Mouse (Mus musculus): Measurements from ENCODE around the gene Tcf7l1.
"Not testable (repeated sequence)": the region's sequence is repeated elsewhere in the genome, so short reads cannot be mapped to it uniquely, and the experiment has no call there.

The Tcf7l1 gene

DNA sequence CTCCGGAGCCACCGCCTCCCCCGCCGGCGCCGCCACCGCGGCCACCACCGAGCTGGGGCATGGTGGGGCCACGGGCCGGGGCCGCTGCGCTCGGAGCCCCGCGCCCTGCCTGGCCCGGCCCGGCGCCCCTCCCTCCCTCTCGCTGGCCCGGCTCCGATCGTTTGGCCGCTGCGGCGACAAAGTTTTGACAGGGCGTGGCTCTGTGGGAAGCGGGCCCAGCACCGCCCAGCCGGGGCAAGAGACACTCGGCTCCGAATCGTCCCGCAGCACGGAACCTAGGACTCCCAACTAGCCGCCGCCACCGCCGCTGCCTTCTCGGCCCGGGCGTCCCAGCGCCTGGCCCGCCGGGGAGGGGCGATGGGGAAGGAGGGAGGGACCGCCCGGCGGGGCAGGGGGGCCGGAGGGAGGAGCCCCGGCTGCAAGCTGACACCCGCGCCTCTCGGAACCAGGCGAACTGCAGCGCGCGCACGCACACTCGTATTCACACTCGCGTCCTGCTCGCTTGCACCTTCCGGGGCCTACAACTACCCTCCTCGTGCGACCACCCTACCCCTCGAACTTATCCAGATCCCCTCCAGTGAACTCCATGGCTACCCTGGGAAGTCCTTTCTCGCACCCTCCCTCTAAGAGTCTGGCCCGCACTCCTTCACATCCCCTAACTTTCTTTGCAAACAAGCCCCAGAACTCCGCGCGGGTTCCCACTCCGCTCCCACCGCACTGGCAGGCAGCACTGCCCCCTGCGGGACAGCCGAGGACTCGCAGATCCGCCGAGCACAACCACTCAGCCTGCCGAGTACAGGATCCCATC lies at the start of gene Tcf7l1:
TSS of gene Tcf7l1 (minus strand) at position 363 of the 808 bp plus-strand sequence.
- peak; percentile 88 to 90 for DNase-seq (ENCODE audit: low spot score in 2 of 2)

DNA sequence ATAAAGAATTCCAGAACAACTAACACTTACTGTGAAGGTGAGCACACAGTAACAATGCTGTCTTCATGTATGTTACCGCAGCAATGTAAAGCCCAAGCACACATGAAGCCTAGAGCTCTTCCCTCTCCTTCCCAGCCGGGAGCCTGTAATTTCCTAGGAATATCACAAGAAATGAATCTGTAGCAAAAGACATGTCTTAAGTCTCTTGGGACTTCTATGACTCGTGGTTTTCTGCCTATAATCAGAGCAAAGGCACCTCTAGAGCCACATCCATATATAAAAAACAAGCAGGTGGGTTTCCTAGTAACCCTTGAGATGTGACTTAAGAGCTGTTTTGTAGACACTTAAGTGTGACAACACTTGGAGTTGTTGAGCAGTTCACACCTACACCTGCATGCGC lies 48.7 kb upstream of the Tcf7l1 start:
- no peak for DNase-seq (ENCODE audit: low spot score in 2 of 2)

DNA sequence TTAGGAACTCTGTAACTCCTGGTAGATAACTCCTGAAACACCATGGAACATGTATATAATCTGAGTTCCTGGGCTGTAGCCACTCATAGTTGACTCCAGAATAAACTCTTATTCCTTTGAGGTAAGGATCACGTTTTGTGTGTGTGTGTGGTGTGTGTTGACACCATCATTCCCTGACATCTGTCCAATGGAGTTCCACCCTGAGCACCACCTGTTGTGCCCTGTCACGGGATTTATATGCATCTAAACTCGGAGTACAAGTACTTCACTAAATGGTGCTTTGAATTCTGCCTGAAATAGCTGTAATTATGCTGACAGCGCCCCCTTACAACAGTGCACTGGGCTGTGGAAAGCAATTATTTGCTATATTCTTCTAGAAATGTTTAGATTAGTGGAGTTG lies 45.5 kb upstream of the Tcf7l1 start:
- no peak for DNase-seq (ENCODE audit: low spot score in 2 of 2)

DNA sequence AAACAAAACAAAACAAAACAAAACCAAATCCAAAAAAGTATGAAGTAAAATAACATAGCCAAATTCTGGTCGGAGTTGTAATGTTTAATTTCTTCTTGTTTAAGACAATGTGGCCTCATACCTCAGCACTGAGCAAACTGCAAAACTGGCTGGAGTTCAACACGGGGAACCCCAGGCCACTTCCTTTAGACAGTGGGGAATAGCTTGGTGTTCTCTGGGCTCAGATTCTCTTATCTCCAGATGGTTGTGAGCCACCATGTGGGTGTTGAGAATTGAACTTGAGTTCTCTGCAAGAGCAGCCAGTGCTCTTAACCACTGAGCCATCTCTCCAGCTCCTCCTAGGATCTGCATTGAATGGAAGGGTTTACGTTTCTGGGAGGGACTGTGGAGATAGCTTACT lies 42.8 kb upstream of the Tcf7l1 start:
- DNase-seq (ENCODE audit: low spot score in 2 of 2), result no peak

DNA sequence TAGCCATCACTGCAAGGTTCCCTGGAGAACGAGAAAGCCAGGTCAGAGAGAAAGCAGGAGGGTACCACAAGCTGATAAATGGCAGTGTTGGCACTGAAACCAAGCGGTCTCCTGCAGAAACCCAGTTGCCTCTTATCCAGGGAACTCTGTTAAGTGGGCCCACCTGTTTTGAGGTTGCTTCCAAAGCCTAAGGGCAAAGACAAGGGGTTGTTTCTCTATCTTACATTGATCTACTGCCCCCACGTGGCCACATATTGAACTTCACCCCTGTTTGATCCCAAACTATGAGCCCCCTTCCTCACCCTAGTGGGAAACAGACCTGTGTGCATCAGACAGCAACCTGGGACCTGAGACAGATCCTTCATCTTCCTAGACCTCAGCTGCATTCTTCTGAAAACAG lies 42.2 kb upstream of the Tcf7l1 start:
- DNase-seq (ENCODE audit: low spot score in 2 of 2), result peak; percentile 55 to 61

GRCm38 (mm10) chr6:72828857-72829256 lies 39.8 kb upstream of the Tcf7l1 start:
- DNase-seq (ENCODE audit: low spot score in 2 of 2), result no peak

- DNase-seq (ENCODE audit: low spot score in 2 of 2), result not testable (repeated sequence)
These were observed 39.0 kb upstream of the Tcf7l1 start for GRCm38 (mm10) chr6:72828037-72828436.

DNA sequence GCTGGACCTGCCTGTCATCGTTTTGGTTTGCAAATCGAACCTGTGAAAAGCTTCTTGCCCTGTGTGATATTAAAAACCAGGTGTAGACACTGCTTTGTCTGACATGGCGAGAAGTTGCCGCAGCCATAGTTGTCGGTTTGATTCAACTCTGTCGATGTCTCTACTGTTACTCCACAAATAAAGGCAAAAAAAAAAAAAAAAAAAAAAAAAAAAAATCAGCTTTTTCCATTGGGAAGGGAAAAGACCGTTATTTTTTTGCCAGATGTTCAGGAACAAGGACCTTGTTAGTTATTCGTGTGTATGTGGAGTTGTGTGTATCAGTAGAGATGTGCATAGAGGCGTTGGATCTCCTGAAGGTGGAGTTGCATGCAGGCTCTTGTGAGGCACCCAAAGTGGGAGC lies 36.7 kb upstream of the Tcf7l1 start:
- DNase-seq (ENCODE audit: low spot score in 2 of 2), result no peak

DNA sequence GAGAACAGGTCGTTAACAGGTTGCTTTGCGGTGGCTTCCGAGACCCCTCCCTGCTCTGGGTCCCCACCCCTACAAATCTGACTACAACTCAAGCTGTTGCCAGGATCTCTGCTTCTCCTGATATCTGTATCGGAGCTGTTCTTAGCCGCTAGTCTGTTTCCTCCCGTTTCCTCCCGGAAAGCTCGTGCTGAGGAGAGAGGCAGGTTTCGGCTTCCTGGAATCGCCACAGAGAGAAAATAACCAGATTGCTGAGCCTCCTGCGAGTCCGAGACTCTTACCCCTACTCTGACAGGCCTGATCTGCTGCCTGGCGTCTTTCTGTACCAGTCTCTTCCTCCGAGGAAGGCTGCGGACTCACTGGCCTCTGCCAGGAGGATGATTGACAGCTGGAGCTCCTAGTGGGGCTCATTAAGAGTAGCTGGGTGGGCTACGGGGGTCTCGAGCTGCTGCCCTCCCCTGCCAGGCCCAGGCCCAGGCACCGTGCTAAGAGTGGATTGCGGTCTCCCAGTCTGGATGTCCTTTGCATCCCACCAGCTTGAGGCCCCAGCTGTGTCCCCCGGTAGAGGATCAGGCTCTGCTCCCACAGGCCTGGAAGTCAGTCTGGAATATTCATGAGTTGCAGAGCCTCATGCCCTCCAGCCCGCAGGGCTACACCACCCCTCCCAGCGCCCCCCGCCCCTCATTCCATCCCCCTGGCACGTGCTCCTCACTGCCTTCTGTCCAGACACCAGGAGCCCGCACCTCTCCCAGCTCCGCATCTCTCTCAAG lies 36.1 kb upstream of the Tcf7l1 start:
- no peak for DNase-seq (ENCODE audit: low spot score in 2 of 2)

DNA sequence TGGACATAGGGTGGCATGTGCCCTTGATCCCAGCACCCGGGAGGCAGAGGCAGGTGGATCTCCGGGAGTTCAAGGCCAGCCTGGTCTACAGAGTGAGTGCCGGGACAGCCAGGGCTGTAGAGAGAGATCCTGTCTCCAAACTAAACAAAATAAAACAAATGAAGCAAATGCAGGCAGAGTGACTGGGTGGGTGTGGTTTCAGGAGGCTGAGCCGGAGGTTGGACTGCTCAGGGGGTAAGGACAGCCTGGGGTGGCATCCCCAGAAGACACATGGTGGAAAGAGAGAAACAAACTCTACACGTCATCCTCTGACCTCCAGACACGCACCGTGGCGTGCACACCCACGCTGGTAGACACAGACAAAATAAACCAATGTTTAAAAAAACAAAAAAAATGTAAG lies 24.4 kb upstream of the Tcf7l1 start:
- DNase-seq (ENCODE audit: low spot score in 2 of 2), result no peak

- no peak for DNase-seq (ENCODE audit: low spot score in 2 of 2)
These were observed 21.2 kb upstream of the Tcf7l1 start for GRCm38 (mm10) chr6:72810248-72810647.

DNA sequence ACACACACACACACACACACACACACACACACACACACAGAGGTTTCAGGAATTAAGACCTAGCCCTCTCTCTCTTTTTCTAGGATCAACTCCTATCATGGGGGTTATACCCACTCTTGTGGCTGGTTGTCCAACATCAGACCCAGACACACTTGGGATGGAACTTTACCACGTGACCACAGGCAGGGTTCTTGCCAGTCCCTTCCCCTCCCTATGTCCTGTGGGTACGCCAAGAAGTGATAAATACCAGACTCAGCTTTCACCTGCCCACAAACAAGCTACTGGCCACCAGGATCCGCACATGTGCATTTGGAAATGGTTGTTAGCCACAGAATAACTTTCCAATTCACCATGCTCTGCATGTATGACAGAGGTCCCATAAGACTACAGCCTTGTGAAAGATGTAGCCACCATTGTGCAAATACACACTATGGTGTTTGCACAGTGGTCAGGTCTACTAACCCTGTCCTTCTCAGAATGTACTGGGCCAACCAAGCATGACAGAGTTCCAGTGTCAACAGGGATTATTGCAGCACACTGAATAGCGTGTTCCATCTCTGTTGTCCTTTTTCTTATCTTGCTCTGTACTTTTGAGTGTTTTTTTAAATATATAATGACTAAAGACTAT lies 20.6 kb upstream of the Tcf7l1 start:
- DNase-seq (ENCODE audit: low spot score in 2 of 2), result no peak

GRCm38 (mm10) chr6:72808342-72808741 lies 19.3 kb upstream of the Tcf7l1 start:
- no peak for DNase-seq (ENCODE audit: low spot score in 2 of 2)

GRCm38 (mm10) chr6:72803669-72804068 lies 14.6 kb upstream of the Tcf7l1 start:
- DNase-seq (ENCODE audit: low spot score in 2 of 2), result no peak

DNA sequence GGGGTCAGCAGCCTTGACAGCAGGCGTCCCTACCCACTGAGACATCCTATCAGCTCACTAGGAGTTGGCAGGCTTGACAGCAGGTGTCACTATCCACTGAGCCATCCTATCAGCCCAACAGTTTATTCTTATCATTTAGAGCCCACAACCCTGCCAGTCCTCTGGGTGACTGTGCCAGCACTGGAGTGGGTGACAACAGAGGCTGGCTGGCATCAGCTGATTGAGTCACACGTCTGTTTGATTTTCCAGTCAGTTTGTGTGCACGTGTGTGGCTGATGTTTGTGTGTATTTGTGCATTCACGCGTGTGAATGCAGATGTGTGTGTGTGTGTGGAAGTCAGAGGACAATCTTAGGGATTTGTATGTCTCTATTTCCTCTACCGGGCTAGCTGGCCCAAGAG lies 13.1 kb upstream of the Tcf7l1 start:
- DNase-seq (ENCODE audit: low spot score in 2 of 2), result no peak

GRCm38 (mm10) chr6:72800641-72801040 lies 11.6 kb upstream of the Tcf7l1 start:
- no peak for DNase-seq (ENCODE audit: low spot score in 2 of 2)

GRCm38 (mm10) chr6:72797763-72798162 lies 8.7 kb upstream of the Tcf7l1 start:
- no peak for DNase-seq (ENCODE audit: low spot score in 2 of 2)

- no peak for DNase-seq (ENCODE audit: low spot score in 2 of 2)
These were observed 6.4 kb upstream of the Tcf7l1 start for GRCm38 (mm10) chr6:72795444-72795843.

- DNase-seq (ENCODE audit: low spot score in 2 of 2), result no peak
These were observed 5.8 kb upstream of the Tcf7l1 start for GRCm38 (mm10) chr6:72794870-72795269.

DNA sequence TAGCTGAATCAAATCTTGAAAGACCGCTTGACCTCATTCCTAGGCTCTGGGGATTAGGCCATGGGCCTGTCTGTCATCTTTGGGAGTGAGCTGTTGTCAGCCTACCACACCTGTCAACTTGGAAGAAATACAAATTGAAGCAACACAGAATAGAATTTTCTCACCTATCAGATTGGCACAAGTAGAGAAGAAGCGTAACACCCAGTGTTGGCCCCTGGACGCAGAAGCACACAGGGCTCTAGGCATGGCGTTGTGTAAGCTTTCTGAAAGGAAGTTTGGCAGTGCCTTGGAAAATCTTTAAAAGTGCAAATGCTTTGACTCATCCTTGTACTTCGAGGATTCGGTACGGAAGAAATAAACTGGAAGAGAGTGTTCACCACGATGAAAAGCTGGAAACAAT lies 3.6 kb upstream of the Tcf7l1 start:
- DNase-seq (ENCODE audit: low spot score in 2 of 2), result no peak

- peak in 1 of 2 experiments; percentile 11 for DNase-seq (ENCODE audit: low spot score in 2 of 2)
These were observed 834 bp downstream of the Tcf7l1 start for GRCm38 (mm10) chr6:72787948-72788891.
